Comparison of ENCODE assay signal across 7 mouse cellular contexts in the genomic region with DNA sequence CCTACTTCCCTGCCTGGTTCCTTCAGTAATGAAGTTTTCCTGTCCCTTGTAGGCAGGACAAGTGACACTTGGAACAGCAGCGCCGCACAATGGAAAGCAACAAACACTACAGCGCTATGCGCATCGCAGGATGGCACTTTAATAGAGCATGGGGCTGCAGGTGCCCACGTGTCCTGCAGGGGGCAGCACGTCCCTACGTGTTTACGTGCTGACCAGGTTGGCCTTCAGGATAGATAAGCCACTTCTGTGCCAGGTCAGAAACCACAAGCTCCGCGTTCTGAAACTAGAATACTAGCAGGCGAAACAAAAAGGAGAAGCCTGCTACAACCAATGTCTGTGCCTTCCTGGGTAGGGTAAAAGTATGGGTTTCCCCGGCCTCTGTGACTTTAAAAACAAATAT. TPM values are rescaled to one million over a fixed set of nuclear protein-coding genes. Genes with fewer than 3 reads are reported as not detected.
DNase-seq lines count a peak whose midpoint lies in the region; ATAC-seq and TF ChIP-seq lines count a peak whose summit lies in the region.

No protein-coding gene starts in this region.

- intact Hi-C loops in left cerebral cortex, adult 2 months (cut with DNase I): loop anchor here (2.0 to 5.0 kb wide), 2 partner anchors 46 to 119 kb away; no protein-coding TSS in a partner anchor

- 10% methylated on average over 13 of the region's 13 CpGs for WGBS in spleen, adult 2 months

- peaks cover 12% of the 10 kb centered on the region for H3K4me1 ChIP-seq in megakaryocyte, embryonic 14.5 days
- peaks cover 4% of the 10 kb centered on the region; the same call in 1 of the 2 replicates for H3K4me1 ChIP-seq in spleen, adult 2 months (ENCODE audit: control insufficient read depth, insufficient read depth, insufficient read length)

- H3K36me3 ChIP-seq in megakaryocyte, embryonic 14.5 days (replicated peaks; ENCODE audit: low read length): no peaks in the 10 kb centered on the region
- no peaks in the 10 kb centered on the region for H3K36me3 ChIP-seq in spleen, adult 2 months (ENCODE audit: control insufficient read depth, insufficient read depth, low read length)

- H3K27ac ChIP-seq in left cerebral cortex, adult 2 months: no peak overlapping the region
- no peak overlapping the region for H3K27ac ChIP-seq in spleen, adult 2 months (ENCODE audit: insufficient read depth, low read length)

- peak; percentile 81 for TF ChIP-seq CTCF in left cerebral cortex, adult 2 months (IDR thresholded peaks at IDR 0.05)
- peak; percentile 97 for TF ChIP-seq CTCF in spleen, adult 2 months (IDR thresholded peaks at IDR 0.05; ENCODE audit: extremely low read depth, insufficient read depth, insufficient read length, insufficient replicate concordance)

- peak; percentile 91 for DNase-seq in MEL-GATA-1-ER (ENCODE audit: extremely low read depth, low read depth)
- peak; percentile 50 to 69 for DNase-seq in adrenal gland, postnatal 4 days (ENCODE audit: low spot score in 2 of 2)
- peak; percentile 64 to 65 for DNase-seq in left cerebral cortex, adult 2 months (ENCODE audit: extremely low spot score in 1 of 2, low spot score in 2 of 2)
- peak; percentile 78 to 79 for DNase-seq in spleen, adult 2 months (ENCODE audit: low read depth in 1 of 2, low spot score in 2 of 2)

- no peaks in the 10 kb centered on the region for H3K9me3 ChIP-seq in megakaryocyte, embryonic 14.5 days

- H3K4me3 ChIP-seq in left cerebral cortex, adult 2 months: no peak overlapping the region
- H3K4me3 ChIP-seq in megakaryocyte, embryonic 14.5 days (replicated peaks): peak overlapping the region; percentile 75
- H3K4me3 ChIP-seq in spleen, adult 2 months (ENCODE audit: extremely low read depth, insufficient read depth, insufficient read length): no peak overlapping the region

- H3K27me3 ChIP-seq in megakaryocyte, embryonic 14.5 days (replicated peaks): peaks cover 29% of the 10 kb centered on the region
- H3K27me3 ChIP-seq in spleen, adult 2 months (ENCODE audit: control insufficient read depth, insufficient read depth, low read length): no peaks in the 10 kb centered on the region

- ATAC-seq in erythroblast, adult 5-6 weeks (replicated peaks; ENCODE audit: low FRiP score, poor library complexity, severe bottlenecking): peak; percentile 96
- peak; percentile 96 for ATAC-seq in hematopoietic stem cell, adult 5-6 weeks (replicated peaks in 1 of 2; ENCODE audit: insufficient read depth in 1 of 2, low FRiP score in 2 of 2, low TSS enrichment in 1 of 2, low read depth in 1 of 2, poor library complexity in 2 of 2, severe bottlenecking in 2 of 2)

- TF ChIP-seq POLR2A in spleen, adult 2 months (IDR thresholded peaks at IDR 0.05; ENCODE audit: low read depth, low read length): no peak

RNA-seq across cellular contexts. Expression of gene Scd4, which starts 30.6 kb away (rescaled TPM):
- 1 to 10 TPM; 2.0 to 2.2 TPM for total RNA-seq in adrenal gland, postnatal 4 days (2021)
- 0.38 TPM in 1 of 2 replicates, not detected in the other for total RNA-seq in erythroblast, adult 5-6 weeks (2015; ENCODE audit: low replicate concordance)
- not detected in 2 replicates for total RNA-seq in erythroblast, adult 5-6 weeks (2017; ENCODE audit: low replicate concordance)
- total RNA-seq in hematopoietic stem cell, adult 5-6 weeks (2017): 0.05 and 0.31 TPM in 2 replicates
- total RNA-seq in left cerebral cortex, adult 2 months (2021): 1 to 10 TPM; 2.1 to 2.3 TPM
- polyA plus RNA-seq in megakaryocyte, embryonic 14.5 days (2012; ENCODE audit: insufficient read depth, low replicate concordance): not detected in 2 replicates
- 0.20 TPM in 2 replicates for polyA plus RNA-seq in spleen, adult 2 months (2012; rRNA removed)

RNA-seq across cellular contexts. Expression of gene Scd1, which starts 44.1 kb away (rescaled TPM):
- total RNA-seq in adrenal gland, postnatal 4 days (2021): 100 to 1,000 TPM; 121 to 159 TPM
- total RNA-seq in erythroblast, adult 5-6 weeks (2015; ENCODE audit: low replicate concordance): 10.0 and 11.3 TPM in 2 replicates
- 9.5 and 11.2 TPM in 2 replicates for total RNA-seq in erythroblast, adult 5-6 weeks (2017; ENCODE audit: low replicate concordance)
- total RNA-seq in hematopoietic stem cell, adult 5-6 weeks (2017): 0.44 and 2.0 TPM in 2 replicates
- total RNA-seq in left cerebral cortex, adult 2 months (2021): 100 to 1,000 TPM; 133 to 177 TPM
- polyA plus RNA-seq in megakaryocyte, embryonic 14.5 days (2012; ENCODE audit: insufficient read depth, low replicate concordance): 11.6 and 39.1 TPM in 2 replicates
- 251 and 307 TPM in 2 replicates for polyA plus RNA-seq in spleen, adult 2 months (2012; rRNA removed)

Comparison
In these comparisons a context has a peak if more than half of its experiments do, and no peak if none do; other contexts are left out.
1. RNA of gene Scd1, which starts 44.1 kb away (total RNA-seq): 133 to 177 TPM in left cerebral cortex, adult 2 months and 121 to 159 TPM in adrenal gland, postnatal 4 days; 9.5 to 11.3 TPM in erythroblast, adult 5-6 weeks and 0.44 to 2.0 TPM in hematopoietic stem cell, adult 5-6 weeks; every median in the first group is over 4 times any median in the second.
2. Peak in every context shown above with its lines, with median percentiles within 50 percentile points of each other: DNase-seq.